Mouse (Mus musculus) testis, adult 2 months (tissue): ENCODE results near the gene Pon3.

ENCODE experiments used
- CTCF ChIP-seq: fragments of 200-500 bp; IDR thresholded peaks from 2 replicates; pipeline ENCODE4 v1.5.1; 2012; ENCODE audit warnings: low read depth, mild to moderate bottlenecking, inconsistent platforms, low read length, moderate library complexity; ENCODE audit not compliant: control insufficient read depth, insufficient read depth, insufficient replicate concordance
- POLR2A ChIP-seq: fragments of 200-500 bp; IDR thresholded peaks from 2 replicates; pipeline ENCODE4 v1.6.1; 2012; ENCODE audit warnings: low read depth, mild to moderate bottlenecking, inconsistent platforms, low read length, moderate library complexity; ENCODE audit not compliant: control insufficient read depth

DNA sequence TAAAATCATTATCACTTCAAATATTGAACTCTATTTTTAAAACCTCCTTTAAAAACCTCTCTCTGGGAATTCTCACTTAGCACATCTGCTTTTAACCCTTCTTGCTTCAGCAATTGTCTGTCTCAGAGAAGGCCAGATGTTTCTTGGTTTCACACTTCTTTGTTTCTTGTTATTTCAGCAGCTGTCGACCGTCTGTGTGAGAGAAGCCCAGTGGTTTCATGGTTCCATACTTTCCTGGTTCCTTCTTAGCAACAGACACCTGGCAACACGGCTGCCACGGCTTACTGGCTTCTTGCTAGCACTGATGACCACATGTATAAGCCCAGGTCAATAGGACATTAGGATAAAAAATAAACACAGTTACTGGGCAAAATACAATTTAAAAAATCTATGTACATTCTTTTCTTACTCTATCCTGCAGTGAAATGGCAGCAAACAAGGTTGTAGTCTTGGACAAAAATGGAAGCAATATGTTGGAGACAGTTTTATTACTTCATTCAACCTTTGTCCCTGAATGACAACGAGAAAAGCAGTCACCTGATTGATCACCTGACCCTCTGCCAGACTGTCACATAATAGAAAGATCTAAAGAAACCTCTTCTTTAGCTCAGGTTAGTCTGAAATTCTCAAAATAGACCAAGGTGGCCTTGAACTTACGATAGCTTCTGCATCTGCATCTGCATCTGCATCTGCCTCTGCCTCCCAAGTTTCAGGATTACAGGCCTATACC is 24.7 kb upstream of the Pon3 start:
- TF ChIP-seq POLR2A (no peak), CTCF (no peak)
